Mouse (Mus musculus) embryonic fibroblast, embryonic 13.5 days (primary cell): ENCODE results near the gene Olfr248.

ENCODE experiments used
- CTCF ChIP-seq: IDR thresholded peaks from 2 replicates; pipeline ENCODE4 v1.5.1; 2011; ENCODE audit warnings: mild to moderate bottlenecking, control low read depth, low read length, moderate library complexity, borderline replicate concordance; ENCODE audit not compliant: insufficient read depth
- POLR2A ChIP-seq: IDR thresholded peaks from 2 replicates; pipeline ENCODE4 v1.6.1; 2011; ENCODE audit warnings: low read depth, mild to moderate bottlenecking, control low read depth, low read length, moderate library complexity

- TF ChIP-seq CTCF (no peak), POLR2A (no peak)
These were observed 32.1 kb downstream of the Olfr248 start for GRCm38 (mm10) chr1:174422959-174423358.
